Comparison of ENCODE assay signal across 30 mouse cellular contexts in the genomic region with DNA sequence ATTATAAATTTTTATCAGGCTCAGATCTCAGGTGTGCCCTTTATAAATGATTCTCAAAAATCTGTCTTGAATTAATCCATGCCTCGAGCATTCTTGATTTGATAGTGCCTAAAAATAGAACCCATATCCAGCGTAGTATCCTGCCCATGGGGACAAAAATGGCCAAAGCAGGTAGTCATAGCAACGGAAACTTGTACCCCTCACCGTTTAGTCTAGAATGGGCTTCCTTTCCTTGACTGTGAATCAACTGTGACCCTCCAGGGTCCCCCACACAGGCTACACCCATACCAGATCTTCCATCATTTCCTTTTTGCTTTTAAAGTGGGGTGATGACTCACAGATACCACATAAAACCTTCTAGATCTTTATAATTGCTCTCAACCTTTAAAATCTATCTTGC.
DNase-seq lines count a peak whose midpoint lies in the region; ATAC-seq and TF ChIP-seq lines count a peak whose summit lies in the region.
"Had no signal": no experiment of that assay in that cellular context is flagged by ENCODE, and none has a peak within 500 bp of the region (broad histone marks: within the 10 kb centered on the region; RNA-seq: fewer than 3 reads in every experiment).

No protein-coding gene starts in this region.

- no peaks in the 10 kb centered on the region for H3K27me3 ChIP-seq in heart, adult 2 months (ENCODE audit: control insufficient read depth, insufficient read depth, low read length)
- H3K27me3 ChIP-seq in hindbrain, embryonic 16.5 days (replicated peaks; ENCODE audit: control insufficient read depth, insufficient read depth, low read length): no peaks in the 10 kb centered on the region
- H3K27me3 ChIP-seq in hindbrain, embryonic 10.5 days (ENCODE audit: insufficient read depth, poor library complexity, severe bottlenecking): no peaks in the 10 kb centered on the region
- no peaks in the 10 kb centered on the region for H3K27me3 ChIP-seq in midbrain, embryonic 15.5 days (replicated peaks)
- H3K27me3 ChIP-seq in midbrain, embryonic 16.5 days (ENCODE audit: control insufficient read depth, insufficient read depth, low read depth, low read length): no peaks in the 10 kb centered on the region
- H3K27me3 ChIP-seq in liver, embryonic 12.5 days (replicated peaks): no peaks in the 10 kb centered on the region
- H3K27me3 ChIP-seq: CH12.LX; embryonic facial prominence, embryonic 13.5 days; forebrain, embryonic 13.5 days; heart, embryonic 12.5 days; heart, embryonic 15.5 days; Patski had no signal

- DNase-seq in heart, adult 11 months: peak; percentile 70
- DNase-seq in heart, adult 2 months: no peak
- no peak for DNase-seq in hindbrain, embryonic 10.5 days (ENCODE audit: low spot score)
- DNase-seq: adrenal gland, adult 2 months; adrenal gland, postnatal 14 days; cerebellum, adult 11-12 months; cerebellum, adult 8-10 months; cerebellum, postnatal 10 days; cerebellum, postnatal 36 days; embryo, embryonic 11 days; gastrocnemius, postnatal 10 days; gastrocnemius, postnatal 36 days; heart, postnatal 10 days; heart, postnatal 36 days had no signal

- H3K4me2 ChIP-seq in hindbrain, embryonic 16.5 days (ENCODE audit: low read length): no peak overlapping the region
- H3K4me2 ChIP-seq in midbrain, embryonic 15.5 days: no peak overlapping the region
- H3K4me2 ChIP-seq in midbrain, embryonic 16.5 days (ENCODE audit: low read length): no peak overlapping the region
- no peak overlapping the region for H3K4me2 ChIP-seq in liver, embryonic 12.5 days
- H3K4me2 ChIP-seq: embryonic facial prominence, embryonic 13.5 days; forebrain, embryonic 13.5 days; heart, embryonic 12.5 days; heart, embryonic 15.5 days had no signal

- H3K4me3 ChIP-seq in heart, adult 2 months: no peak overlapping the region
- no peak overlapping the region for H3K4me3 ChIP-seq in hindbrain, embryonic 16.5 days (ENCODE audit: low read length)
- no peak overlapping the region for H3K4me3 ChIP-seq in hindbrain, embryonic 10.5 days
- no peak overlapping the region for H3K4me3 ChIP-seq in midbrain, embryonic 15.5 days
- no peak overlapping the region for H3K4me3 ChIP-seq in midbrain, embryonic 16.5 days (ENCODE audit: low read depth, low read length)
- H3K4me3 ChIP-seq in embryonic fibroblast, embryonic 13.5 days (ENCODE audit: insufficient read depth, low read length): no peak overlapping the region
- no peak overlapping the region for H3K4me3 ChIP-seq in liver, embryonic 12.5 days
- H3K4me3 ChIP-seq: embryonic facial prominence, embryonic 10.5 days; embryonic facial prominence, embryonic 13.5 days; forebrain, embryonic 10.5 days; forebrain, embryonic 13.5 days; heart, embryonic 12.5 days; heart, embryonic 15.5 days had no signal

- H3K9ac ChIP-seq in heart, adult 2 months (ENCODE audit: low read depth, low read length): no peak overlapping the region
- H3K9ac ChIP-seq in hindbrain, embryonic 16.5 days (ENCODE audit: low read depth, low read length): no peak overlapping the region
- H3K9ac ChIP-seq in midbrain, embryonic 15.5 days: no peak overlapping the region
- no peak overlapping the region for H3K9ac ChIP-seq in midbrain, embryonic 16.5 days (ENCODE audit: low read depth, low read length)
- H3K9ac ChIP-seq in liver, embryonic 12.5 days: no peak overlapping the region
- H3K9ac ChIP-seq: embryonic facial prominence, embryonic 13.5 days; forebrain, embryonic 13.5 days; heart, embryonic 12.5 days; heart, embryonic 15.5 days had no signal

- no peaks in the 10 kb centered on the region for H3K4me1 ChIP-seq in heart, adult 2 months (ENCODE audit: control insufficient read depth, insufficient read depth, low read length)
- no peaks in the 10 kb centered on the region for H3K4me1 ChIP-seq in hindbrain, embryonic 16.5 days (ENCODE audit: control insufficient read depth, insufficient read depth, low read depth, low read length)
- H3K4me1 ChIP-seq in hindbrain, embryonic 10.5 days (replicated peaks): no peaks in the 10 kb centered on the region
- no peaks in the 10 kb centered on the region for H3K4me1 ChIP-seq in midbrain, embryonic 15.5 days
- no peaks in the 10 kb centered on the region for H3K4me1 ChIP-seq in midbrain, embryonic 16.5 days (ENCODE audit: control insufficient read depth, insufficient read depth, low read length)
- 0 out of 2 replicates have a peak, but pooled peaks cover 2% of the 10 kb centered on the region for H3K4me1 ChIP-seq in embryonic fibroblast, embryonic 13.5 days (ENCODE audit: control insufficient read depth, insufficient read depth, low read length)
- H3K4me1 ChIP-seq in liver, embryonic 12.5 days: no peaks in the 10 kb centered on the region
- H3K4me1 ChIP-seq: embryonic facial prominence, embryonic 10.5 days; embryonic facial prominence, embryonic 13.5 days; forebrain, embryonic 10.5 days; forebrain, embryonic 13.5 days; heart, embryonic 15.5 days had no signal

- 48% methylated on average over 4 of the region's 4 CpGs for WGBS in heart, adult 2 months
- 61% methylated on average over 4 of the region's 4 CpGs for WGBS in hindbrain, embryonic 16.5 days
- 85% methylated on average over 4 of the region's 4 CpGs for whole genome bisulfite sequencing in hindbrain, embryonic 10.5 days
- WGBS in midbrain, embryonic 15.5 days: 68% methylated on average over 4 of the region's 4 CpGs
- 63% methylated on average over 4 of the region's 4 CpGs for WGBS in midbrain, embryonic 16.5 days
- WGBS in liver, embryonic 12.5 days (ENCODE audit: insufficient replicate concordance): 55% methylated on average over 4 of the region's 4 CpGs

- no peak for TF ChIP-seq EP300 in heart, adult 2 months (IDR thresholded peaks at IDR 0.05; ENCODE audit: insufficient read depth, low read depth, low read length)

- intact Hi-C loops in heart, adult 2 months (cut with DNase I): no loop called here

- H3K9me3 ChIP-seq in hindbrain, embryonic 16.5 days (ENCODE audit: control insufficient read depth, low read length): no peaks in the 10 kb centered on the region
- H3K9me3 ChIP-seq in hindbrain, embryonic 10.5 days: no peaks in the 10 kb centered on the region
- H3K9me3 ChIP-seq in midbrain, embryonic 15.5 days: no peaks in the 10 kb centered on the region
- H3K9me3 ChIP-seq in midbrain, embryonic 16.5 days (replicated peaks; ENCODE audit: control insufficient read depth, low read length, poor library complexity, severe bottlenecking): no peaks in the 10 kb centered on the region
- no peaks in the 10 kb centered on the region for H3K9me3 ChIP-seq in liver, embryonic 12.5 days (replicated peaks)
- H3K9me3 ChIP-seq: embryonic facial prominence, embryonic 10.5 days; embryonic facial prominence, embryonic 13.5 days; forebrain, embryonic 10.5 days; forebrain, embryonic 13.5 days; heart, embryonic 12.5 days; heart, embryonic 15.5 days had no signal

- no peaks in the 10 kb centered on the region for H3K79me2 ChIP-seq in heart, adult 2 months (replicated peaks; ENCODE audit: control insufficient read depth, insufficient read depth, low read length)

- no peak for TF ChIP-seq CTCF in heart, adult 2 months (IDR thresholded peaks at IDR 0.05)
- no peak for TF ChIP-seq CTCF in embryonic fibroblast, embryonic 13.5 days (IDR thresholded peaks at IDR 0.05; ENCODE audit: borderline replicate concordance, insufficient read depth, low read length)

- ATAC-seq in hindbrain, embryonic 16.5 days: peak; percentile 74
- peak; percentile 37; the same call in 1 of the 2 replicates for ATAC-seq in midbrain, embryonic 15.5 days (replicated peaks)
- no peak for ATAC-seq in midbrain, embryonic 16.5 days
- ATAC-seq in liver, embryonic 12.5 days: no peak
- ATAC-seq: forebrain, embryonic 13.5 days; forebrain, embryonic 16.5 days; intestine, postnatal 0 days; Patski had no signal

- no peak overlapping the region for H3K27ac ChIP-seq in heart, adult 2 months
- H3K27ac ChIP-seq in hindbrain, embryonic 16.5 days (ENCODE audit: low read depth, low read length): no peak overlapping the region
- H3K27ac ChIP-seq in hindbrain, embryonic 10.5 days: no peak overlapping the region
- no peak overlapping the region for H3K27ac ChIP-seq in midbrain, embryonic 15.5 days
- no peak overlapping the region for H3K27ac ChIP-seq in midbrain, embryonic 16.5 days (ENCODE audit: low read length)
- peak overlapping the region; percentile 54 for H3K27ac ChIP-seq in embryonic fibroblast, embryonic 13.5 days (ENCODE audit: insufficient read depth, low read length)
- H3K27ac ChIP-seq in liver, embryonic 12.5 days: no peak overlapping the region
- H3K27ac ChIP-seq: embryonic facial prominence, embryonic 10.5 days; embryonic facial prominence, embryonic 13.5 days; forebrain, embryonic 10.5 days; forebrain, embryonic 13.5 days; heart, embryonic 15.5 days had no signal

- no peaks in the 10 kb centered on the region for H3K36me3 ChIP-seq in heart, adult 2 months (ENCODE audit: control insufficient read depth, insufficient read depth, low read length)
- H3K36me3 ChIP-seq in hindbrain, embryonic 16.5 days (ENCODE audit: control insufficient read depth, insufficient read depth, low read length): no peaks in the 10 kb centered on the region
- no peaks in the 10 kb centered on the region for H3K36me3 ChIP-seq in hindbrain, embryonic 10.5 days
- H3K36me3 ChIP-seq in midbrain, embryonic 15.5 days (replicated peaks): no peaks in the 10 kb centered on the region
- no peaks in the 10 kb centered on the region for H3K36me3 ChIP-seq in midbrain, embryonic 16.5 days (ENCODE audit: control insufficient read depth, insufficient read depth, low read length)
- H3K36me3 ChIP-seq in liver, embryonic 12.5 days: no peaks in the 10 kb centered on the region
- H3K36me3 ChIP-seq: embryonic facial prominence, embryonic 10.5 days; embryonic facial prominence, embryonic 13.5 days; forebrain, embryonic 10.5 days; G1E; heart, embryonic 12.5 days; heart, embryonic 15.5 days had no signal

- no peak for TF ChIP-seq POLR2A in heart, adult 2 months (IDR thresholded peaks at IDR 0.05; ENCODE audit: insufficient read depth, low read depth, low read length)
- TF ChIP-seq POLR2A in embryonic fibroblast, embryonic 13.5 days (IDR thresholded peaks at IDR 0.05; ENCODE audit: low read depth, low read length): no peak

Comparison
In these comparisons a context has a peak if more than half of its experiments do, and no peak if none do; other contexts are left out.
1. ATAC-seq: peak in hindbrain, embryonic 16.5 days (single experiment) and midbrain, embryonic 15.5 days (single experiment); none in midbrain, embryonic 16.5 days (single experiment) and liver, embryonic 12.5 days (single experiment).